Mouse (Mus musculus) R1 (cell line): ENCODE measurements at regions not wholly inside any gene's neighbourhood (a gene's known extent, or its start where the extent isn't known, plus 50 kb on each side); places are given as distances from the start of the nearest gene placed in this dataset.

Experiments
- DNase-seq: peaks from one replicate; pipeline ENCODE4 v3.0.0-alpha.2; 2018; ENCODE audit warnings: low read depth, low spot score

- no peak for DNase-seq
Observed at GRCm38 (mm10) chr7:58488250-58488649, 167.7 kb upstream of the Atp10a start.
